Mouse (Mus musculus): ENCODE measurements around the gene Efs.
"Not testable (repeated sequence)": the region's sequence is repeated elsewhere in the genome, so short reads cannot be mapped to it uniquely, and the experiment has no call there.

The Efs gene

GRCm38 (mm10) chr14:54948781-54949180, 22.9 kb upstream of the Efs start:
- DNase-seq (ENCODE audit: low spot score in 2 of 2): no peak

DNA sequence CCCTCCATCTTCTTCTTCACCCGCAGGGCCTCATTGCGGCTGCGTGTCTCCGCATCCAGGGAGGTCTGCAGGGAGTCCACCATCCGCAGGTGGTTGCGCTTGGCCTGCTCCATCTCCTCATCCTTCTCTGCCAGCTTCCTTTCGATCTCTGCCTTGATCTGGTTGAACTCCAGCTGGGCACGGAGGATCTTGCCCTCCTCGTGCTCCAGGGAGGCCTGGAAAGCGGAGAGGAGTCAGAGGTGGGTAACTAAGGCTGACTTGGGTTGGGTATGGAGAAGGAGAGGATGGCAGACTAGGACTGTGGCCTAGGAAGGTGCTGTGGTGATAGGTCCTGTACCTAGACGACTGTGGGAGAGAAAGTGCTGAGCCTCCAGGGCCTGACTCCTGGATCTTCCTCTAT, 21.1 kb upstream of the Efs start:
- not testable (repeated sequence) for DNase-seq (ENCODE audit: low spot score in 2 of 2)

- DNase-seq (ENCODE audit: low spot score in 2 of 2): no peak
These were observed 20.2 kb upstream of the Efs start for GRCm38 (mm10) chr14:54945975-54946704.

GRCm38 (mm10) chr14:54944939-54945338, 19.0 kb upstream of the Efs start:
- no peak for DNase-seq (ENCODE audit: low spot score in 2 of 2)

GRCm38 (mm10) chr14:54943971-54944370, 18.0 kb upstream of the Efs start:
- no peak for DNase-seq (ENCODE audit: low spot score in 2 of 2)

DNA sequence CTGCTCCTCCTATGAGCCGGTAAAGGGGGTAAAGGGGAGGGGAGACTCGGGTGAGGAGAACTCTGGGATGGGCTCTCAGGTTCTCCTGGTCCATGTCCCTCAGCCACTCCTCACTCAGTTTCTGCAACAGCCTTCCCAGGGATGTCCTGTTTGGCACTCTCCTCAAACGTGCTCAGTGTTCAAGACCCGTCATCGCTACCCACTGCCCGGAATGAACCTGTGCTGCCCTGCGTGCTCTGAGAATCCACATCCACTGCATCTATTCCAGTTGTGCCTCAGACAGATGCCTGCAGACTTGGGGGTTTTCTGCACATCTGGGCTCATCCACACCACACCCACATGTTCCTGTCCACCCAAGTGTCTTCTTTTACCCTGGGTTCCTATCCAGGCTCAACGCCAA, 16.6 kb upstream of the Efs start:
- DNase-seq (ENCODE audit: low spot score in 2 of 2): no peak

- DNase-seq (ENCODE audit: low spot score in 2 of 2): no peak
These were observed 15.4 kb upstream of the Efs start for GRCm38 (mm10) chr14:54941024-54941978.

GRCm38 (mm10) chr14:54940176-54940530, 14.2 kb upstream of the Efs start:
- no peak for DNase-seq (ENCODE audit: low spot score in 2 of 2)

- DNase-seq (ENCODE audit: low spot score in 2 of 2): peak; percentile 25 to 43
These were observed 13.7 kb upstream of the Efs start for GRCm38 (mm10) chr14:54939434-54940175.

- DNase-seq (ENCODE audit: low spot score in 2 of 2): no peak
These were observed 12.7 kb upstream of the Efs start for GRCm38 (mm10) chr14:54938431-54939219.

GRCm38 (mm10) chr14:54937361-54938182, 11.6 kb upstream of the Efs start:
- DNase-seq (ENCODE audit: low spot score in 2 of 2): no peak

- DNase-seq (ENCODE audit: low spot score in 2 of 2): no peak
These were observed 10.9 kb upstream of the Efs start for GRCm38 (mm10) chr14:54936831-54937160.

GRCm38 (mm10) chr14:54935904-54936830, 10.2 kb upstream of the Efs start, which contains the start of gene Cmtm5:
Cmtm5 (plus strand) TSS chr14:54936261.
- DNase-seq (ENCODE audit: low spot score in 2 of 2): peak; percentile 34 to 49

- no peak for DNase-seq (ENCODE audit: low spot score in 2 of 2)
These were observed 6.8 kb upstream of the Efs start, which contains the start of gene Il25 for GRCm38 (mm10) chr14:54932645-54933150. Il25 (plus strand) TSS chr14:54932695.

- no peak for DNase-seq (ENCODE audit: low spot score in 2 of 2)
These were observed 4.5 kb upstream of the Efs start for GRCm38 (mm10) chr14:54930431-54930830.

- DNase-seq (ENCODE audit: low spot score in 2 of 2): no peak
These were observed 3.9 kb upstream of the Efs start for GRCm38 (mm10) chr14:54929801-54930200.

- DNase-seq (ENCODE audit: low spot score in 2 of 2): no peak
These were observed 1.4 kb upstream of the Efs start for GRCm38 (mm10) chr14:54927296-54927695.

DNA sequence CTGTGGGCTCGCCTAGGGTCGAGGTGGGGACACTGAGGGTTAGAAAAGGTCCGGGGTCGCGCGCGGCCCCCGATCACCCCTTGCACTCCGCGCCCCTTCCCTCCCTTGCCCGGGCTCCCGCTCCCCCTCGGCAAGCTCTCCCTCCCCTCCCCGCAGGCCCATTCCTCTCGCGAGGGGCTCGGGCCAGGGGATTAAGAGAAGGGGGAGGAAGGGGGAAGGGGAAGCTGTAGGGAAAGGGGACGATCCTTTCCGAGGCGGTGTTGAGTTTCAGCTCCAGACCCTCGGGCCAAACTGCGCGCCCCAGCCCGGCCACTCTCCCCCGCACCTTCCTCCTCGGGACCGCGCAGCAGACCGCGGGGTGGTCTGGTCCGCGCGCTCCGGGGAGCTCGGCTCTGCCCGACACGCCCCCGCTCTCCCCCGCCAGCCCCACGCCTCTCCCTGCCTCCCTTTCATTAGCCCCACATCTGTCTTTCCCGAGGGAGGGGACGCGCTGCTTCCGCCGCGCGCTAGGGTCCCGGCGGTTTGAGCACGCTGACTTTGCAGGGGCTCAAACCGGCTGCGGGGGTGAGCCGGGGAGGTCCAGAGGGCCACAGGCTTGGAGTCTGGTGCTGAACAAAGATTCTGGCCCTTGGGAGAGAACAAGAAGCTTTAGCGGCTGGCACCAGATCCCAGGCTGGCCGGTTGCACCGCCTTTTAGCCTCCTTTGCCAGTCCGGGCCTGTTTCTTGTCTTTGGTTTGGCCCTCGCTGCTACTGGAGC, 654 bp upstream of the Efs start:
- DNase-seq (ENCODE audit: low spot score in 2 of 2): peak; percentile 16 to 18
